Comparison of ENCODE assay signal across 8 mouse cellular contexts in the genomic region with DNA sequence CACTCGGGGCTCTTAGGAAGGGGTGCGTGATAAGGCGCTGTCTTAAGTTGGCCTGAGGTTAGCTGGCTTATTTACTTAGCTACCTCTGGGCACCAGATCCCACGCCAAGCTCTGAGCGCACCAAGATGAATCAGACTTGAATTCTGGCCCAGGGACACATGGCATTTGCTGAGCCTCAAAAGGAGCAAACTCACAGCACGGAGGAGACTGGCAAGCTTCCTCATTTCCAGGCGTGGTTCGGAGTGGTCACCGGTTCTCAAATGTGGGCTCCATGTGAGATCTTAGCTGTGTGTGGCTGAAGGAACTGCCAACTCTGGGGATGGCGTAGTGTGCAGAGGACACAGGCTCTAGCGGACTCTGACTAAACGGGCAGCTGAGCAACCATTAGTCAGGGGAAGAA. TPM values are rescaled to one million over a fixed set of nuclear protein-coding genes. Genes with fewer than 3 reads are reported as not detected.
DNase-seq lines count a peak whose midpoint lies in the region; ATAC-seq and TF ChIP-seq lines count a peak whose summit lies in the region.

No protein-coding gene starts in this region.

- peak overlapping the region; percentile 99 for H3K27ac ChIP-seq in gastrocnemius, adult 2 months
- H3K27ac ChIP-seq in hindbrain, embryonic 15.5 days (replicated peaks): no peak overlapping the region; the same call in 1 of the 2 replicates
- no peak overlapping the region for H3K27ac ChIP-seq in stomach, embryonic 16.5 days (ENCODE audit: low read length)

- H3K4me2 ChIP-seq in hindbrain, embryonic 15.5 days: peak overlapping the region; percentile 83
- peak overlapping the region; percentile 84 for H3K4me2 ChIP-seq in stomach, embryonic 16.5 days (ENCODE audit: low read depth, low read length)

- ATAC-seq in hindbrain, embryonic 15.5 days (ENCODE audit: low FRiP score, low read depth): no peak
- ATAC-seq in megakaryocyte-erythroid progenitor cell, adult 5-6 weeks (replicated peaks; ENCODE audit: low FRiP score, low TSS enrichment, poor library complexity, severe bottlenecking): peak; percentile 31; the same call in 1 of the 2 replicates
- ATAC-seq in stomach, embryonic 16.5 days (ENCODE audit: insufficient read depth, low FRiP score): no peak

- no peak for TF ChIP-seq CTCF in gastrocnemius, adult 2 months (IDR thresholded peaks at IDR 0.05)

- no peaks in the 10 kb centered on the region for H3K9me3 ChIP-seq in hindbrain, embryonic 15.5 days
- no peaks in the 10 kb centered on the region for H3K9me3 ChIP-seq in stomach, embryonic 16.5 days (replicated peaks; ENCODE audit: control insufficient read depth, low read length)

- peaks cover 4% of the 10 kb centered on the region; the same call in 1 of the 2 replicates for H3K36me3 ChIP-seq in hindbrain, embryonic 15.5 days
- no peaks in the 10 kb centered on the region for H3K36me3 ChIP-seq in stomach, embryonic 16.5 days (ENCODE audit: control insufficient read depth, insufficient read depth, low read length)

- 52% methylated on average over 12 of the region's 12 CpGs for WGBS in hindbrain, embryonic 15.5 days
- 55% methylated on average over 12 of the region's 12 CpGs for WGBS in stomach, embryonic 16.5 days

- H3K4me3 ChIP-seq in gastrocnemius, adult 2 months: peak overlapping the region; percentile 94
- peak overlapping the region; percentile 81 for H3K4me3 ChIP-seq in hindbrain, embryonic 15.5 days
- peak overlapping the region; percentile 82 for H3K4me3 ChIP-seq in stomach, embryonic 16.5 days (replicated peaks; ENCODE audit: low read length)

- intact Hi-C loops in gastrocnemius, adult 2 months (cut with DNase I): loop anchor here (5.0 kb wide), 1 partner anchor 40 kb away; a partner anchor contains a TSS
- intact Hi-C loops in left cerebral cortex, postnatal 4 days (cut with DNase I): no loop called here

- no peaks in the 10 kb centered on the region for H3K27me3 ChIP-seq in hindbrain, embryonic 15.5 days
- H3K27me3 ChIP-seq in stomach, embryonic 16.5 days (ENCODE audit: control insufficient read depth, insufficient read depth, low read length): no peaks in the 10 kb centered on the region

- peak overlapping the region; percentile 73 for H3K9ac ChIP-seq in hindbrain, embryonic 15.5 days
- 0 out of 2 replicates have a peak overlapping the region, but pooled peaks have one; percentile 12 for H3K9ac ChIP-seq in stomach, embryonic 16.5 days (ENCODE audit: low read length)

- DNase-seq in adrenal gland, adult (ENCODE audit: inconsistent age in 2 of 2, low spot score in 1 of 2): peak; percentile 79 to 91
- DNase-seq in adrenal gland, postnatal 4 days (ENCODE audit: low spot score in 2 of 2): no peak
- peak; percentile 86 for DNase-seq in cerebellum, adult 9-10 months
- DNase-seq in gastrocnemius, adult 2 months: peak; percentile 90
- DNase-seq in left cerebral cortex, postnatal 4 days: peak; percentile 32

- peaks cover 28% of the 10 kb centered on the region for H3K4me1 ChIP-seq in hindbrain, embryonic 15.5 days (replicated peaks)
- peaks cover 8% of the 10 kb centered on the region for H3K4me1 ChIP-seq in stomach, embryonic 16.5 days (ENCODE audit: control insufficient read depth, insufficient read depth, low read length)

RNA-seq across cellular contexts. Expression of a gene that starts 1.5 kb away (rescaled TPM):
- total RNA-seq in adrenal gland, postnatal 4 days (2021): 100 to 1,000 TPM in 1 of 2 experiments, 10 to 100 TPM in 1; 97.3 to 105 TPM
- total RNA-seq in gastrocnemius, adult 2 months (2021): 100 to 1,000 TPM; 117 to 173 TPM
- polyA plus RNA-seq in hindbrain, embryonic 15.5 days (2015; fragmentation: Nextera tagmentation; extraction: Ambion mirVana): 132 and 133 TPM in 2 replicates
- 100 to 1,000 TPM; 150 to 152 TPM for total RNA-seq in left cerebral cortex, postnatal 4 days (2021)
- 36.5 and 40.7 TPM in 2 replicates for total RNA-seq in megakaryocyte-erythroid progenitor cell, adult 5-6 weeks (2014; fragmentation: Nextera tagmentation)
- total RNA-seq in megakaryocyte-erythroid progenitor cell, adult 5-6 weeks (2017): 47.9 and 53.0 TPM in 2 replicates
- 77.0 and 93.1 TPM in 2 replicates for polyA plus RNA-seq in stomach, embryonic 16.5 days (2015; fragmentation: Nextera tagmentation; extraction: Ambion mirVana)

RNA-seq across cellular contexts. Expression of a gene that starts 6.5 kb away (rescaled TPM):
- 10 to 100 TPM; 57.1 to 59.1 TPM for total RNA-seq in adrenal gland, postnatal 4 days (2021)
- total RNA-seq in gastrocnemius, adult 2 months (2021): 10 to 100 TPM; 32.7 to 43.1 TPM
- polyA plus RNA-seq in hindbrain, embryonic 15.5 days (2015; fragmentation: Nextera tagmentation; extraction: Ambion mirVana): 84.0 and 84.3 TPM in 2 replicates
- total RNA-seq in left cerebral cortex, postnatal 4 days (2021): 10 to 100 TPM; 75.9 to 78.9 TPM
- 49.9 and 61.9 TPM in 2 replicates for total RNA-seq in megakaryocyte-erythroid progenitor cell, adult 5-6 weeks (2014; fragmentation: Nextera tagmentation)
- total RNA-seq in megakaryocyte-erythroid progenitor cell, adult 5-6 weeks (2017): 66.3 and 104 TPM in 2 replicates
- 62.7 and 64.9 TPM in 2 replicates for polyA plus RNA-seq in stomach, embryonic 16.5 days (2015; fragmentation: Nextera tagmentation; extraction: Ambion mirVana)

RNA-seq across cellular contexts. Expression of a gene that starts 33.1 kb away (rescaled TPM):
- total RNA-seq in adrenal gland, postnatal 4 days (2021): 10 to 100 TPM; 46.8 to 50.3 TPM
- 10 to 100 TPM; 46.7 to 50.5 TPM for total RNA-seq in gastrocnemius, adult 2 months (2021)
- polyA plus RNA-seq in hindbrain, embryonic 15.5 days (2015; fragmentation: Nextera tagmentation; extraction: Ambion mirVana): 33.0 and 37.2 TPM in 2 replicates
- 10 to 100 TPM; 47.4 to 51.6 TPM for total RNA-seq in left cerebral cortex, postnatal 4 days (2021)
- 19.1 and 29.5 TPM in 2 replicates for total RNA-seq in megakaryocyte-erythroid progenitor cell, adult 5-6 weeks (2014; fragmentation: Nextera tagmentation)
- total RNA-seq in megakaryocyte-erythroid progenitor cell, adult 5-6 weeks (2017): 85.9 and 109 TPM in 2 replicates
- 27.7 and 35.2 TPM in 2 replicates for polyA plus RNA-seq in stomach, embryonic 16.5 days (2015; fragmentation: Nextera tagmentation; extraction: Ambion mirVana)

RNA-seq across cellular contexts. Expression of a gene that starts 40.6 kb away (rescaled TPM):
- 1 to 10 TPM; 1.3 to 5.1 TPM for total RNA-seq in adrenal gland, postnatal 4 days (2021)
- 100 to 1,000 TPM in 1 of 2 experiments, 10 to 100 TPM in 1; 95.4 to 186 TPM for total RNA-seq in gastrocnemius, adult 2 months (2021)
- not detected in 2 replicates for polyA plus RNA-seq in hindbrain, embryonic 15.5 days (2015; fragmentation: Nextera tagmentation; extraction: Ambion mirVana)
- 1 to 10 TPM in 1 of 2 experiments, under 1 TPM in 1; 0.77 to 1.1 TPM for total RNA-seq in left cerebral cortex, postnatal 4 days (2021)
- not detected in 2 replicates for total RNA-seq in megakaryocyte-erythroid progenitor cell, adult 5-6 weeks (2014; fragmentation: Nextera tagmentation)
- not detected in 2 replicates for total RNA-seq in megakaryocyte-erythroid progenitor cell, adult 5-6 weeks (2017)
- polyA plus RNA-seq in stomach, embryonic 16.5 days (2015; fragmentation: Nextera tagmentation; extraction: Ambion mirVana): 0.10 and 4.4 TPM in 2 replicates

Comparison
In these comparisons a context has a peak if more than half of its experiments do, and no peak if none do; other contexts are left out.
1. DNase-seq: peak in adrenal gland, adult (2 of 2), cerebellum, adult 9-10 months (single experiment), gastrocnemius, adult 2 months (single experiment) and left cerebral cortex, postnatal 4 days (single experiment); none in adrenal gland, postnatal 4 days (0 of 2).
2. Peak in every context shown above with its lines, with median percentiles within 50 percentile points of each other: H3K4me3 ChIP-seq.